Mouse (Mus musculus): ENCODE measurements around the gene Kcnk18.

GRCm38 (mm10) chr19:59208986-59209385 lies 10.0 kb upstream of the Kcnk18 start:
- TF ChIP-seq POLR2A (IDR thresholded peaks at IDR 0.05; ENCODE audit: low read depth, low read length) (no peak), CTCF (IDR thresholded peaks at IDR 0.05; ENCODE audit: extremely low read depth, insufficient read length, insufficient replicate concordance, low read depth, low read length) (no peak)

Data from small intestine, adult 2 months (tissue).